40 mouse cellular contexts compared by ENCODE assay signal in the genomic region with DNA sequence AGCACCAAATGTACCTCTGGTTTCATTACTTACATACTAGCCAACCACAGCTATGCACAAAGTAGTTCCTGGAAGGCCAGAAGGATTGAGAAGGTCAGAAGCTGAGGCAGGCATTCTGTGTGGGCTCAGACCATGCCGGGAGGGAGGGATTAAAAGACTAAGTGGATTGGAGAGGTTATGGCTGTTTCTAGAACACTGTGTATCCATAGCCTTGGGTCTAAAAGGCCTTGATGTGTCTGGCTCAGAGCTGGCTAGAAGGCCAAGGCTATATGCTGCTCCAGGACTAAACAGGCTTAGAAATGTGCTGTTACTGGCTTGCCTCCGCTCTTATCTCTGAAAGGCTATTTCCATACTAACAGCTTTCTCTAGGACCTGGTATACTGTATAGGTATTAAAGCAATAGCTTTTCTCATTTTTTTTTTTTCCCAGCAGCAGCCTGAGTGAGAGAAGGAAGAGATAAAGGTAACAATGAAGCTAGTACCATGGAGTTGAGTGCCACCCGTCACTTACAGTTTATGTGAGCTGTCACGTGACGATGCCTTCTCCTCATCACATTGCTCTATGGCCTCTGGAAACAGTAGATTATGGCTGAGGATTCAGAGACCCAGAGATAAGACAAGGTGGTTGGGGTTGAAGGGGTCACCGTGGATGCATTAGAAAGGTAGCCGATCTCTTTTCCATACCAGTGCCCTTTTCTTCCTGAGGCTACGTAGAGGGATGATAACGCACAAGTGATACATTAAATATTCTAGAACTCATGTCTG. TPM values are rescaled to one million over a fixed set of nuclear protein-coding genes. Genes with fewer than 3 reads are reported as not detected.
DNase-seq lines count a peak whose midpoint lies in the region; ATAC-seq lines count a peak whose summit lies in the region.
"Had no signal": no experiment of that assay in that cellular context is flagged by ENCODE, and none has a peak within 500 bp of the region (broad histone marks: within the 10 kb centered on the region; RNA-seq: fewer than 3 reads in every experiment).

No protein-coding gene starts in this region.

- no peak overlapping the region for H3K4me3 ChIP-seq in midbrain, embryonic 15.5 days
- H3K4me3 ChIP-seq: gastrocnemius, adult 2 months; hindbrain, embryonic 15.5 days; layer of hippocampus, adult 2 months; liver, embryonic 15.5 days; neural tube, embryonic 15.5 days had no signal

- H3K27me3 ChIP-seq in midbrain, embryonic 15.5 days (replicated peaks), result no peaks in the 10 kb centered on the region
- H3K27me3 ChIP-seq: CH12.LX; hindbrain, embryonic 15.5 days; liver, embryonic 15.5 days; neural tube, embryonic 15.5 days had no signal

- ATAC-seq in inflammation-experienced regulatory T-cells, adult 6 months, result no peak
- no peak for ATAC-seq in midbrain, embryonic 15.5 days (replicated peaks)
- ATAC-seq: forebrain, embryonic 14.5 days had no signal

- 86% methylated on average over 9 of the region's 9 CpGs for WGBS in midbrain, embryonic 15.5 days

- peak; percentile 6 for DNase-seq in ovary, postnatal 36 days (ENCODE audit: low spot score)
- DNase-seq in ovary, postnatal 14 days (ENCODE audit: low spot score), result no peak
- DNase-seq in NIH3T3 (ENCODE audit: low read depth), result peak; percentile 64
- DNase-seq in adrenal gland, postnatal 14 days, result peak; percentile 47
- DNase-seq in layer of hippocampus, postnatal 25 days (ENCODE audit: extremely low spot score in 1 of 2, low spot score in 1 of 2), result no peak
- DNase-seq: cerebellum, adult 11 months; cerebellum, adult 9-10 months; cerebellum, postnatal 36 days; gastrocnemius, adult 2 months; gastrocnemius, postnatal 36 days; heart, adult 18-20 months; kidney, adult 18-20 months; kidney, postnatal 36 days; left cerebral cortex, postnatal 4 days; liver; lung, embryonic 14.5 days; lung, postnatal 14 days; midbrain, embryonic 14.5 days; thymus, postnatal 25 days had no signal

- no peak overlapping the region for H3K4me2 ChIP-seq in midbrain, embryonic 15.5 days
- H3K4me2 ChIP-seq: heart, embryonic 11.5 days; hindbrain, embryonic 15.5 days; liver, embryonic 15.5 days; lung, embryonic 14.5 days; neural tube, embryonic 15.5 days had no signal

- no peaks in the 10 kb centered on the region for H3K36me3 ChIP-seq in midbrain, embryonic 15.5 days (replicated peaks)
- H3K36me3 ChIP-seq: hindbrain, embryonic 15.5 days; liver, embryonic 15.5 days; neural tube, embryonic 15.5 days had no signal

- H3K4me1 ChIP-seq in midbrain, embryonic 15.5 days, result no peaks in the 10 kb centered on the region
- H3K4me1 ChIP-seq: hindbrain, embryonic 15.5 days; liver, embryonic 15.5 days; neural tube, embryonic 15.5 days had no signal

- no peaks in the 10 kb centered on the region for H3K9me3 ChIP-seq in midbrain, embryonic 15.5 days
- H3K9me3 ChIP-seq: hindbrain, embryonic 15.5 days; liver, embryonic 15.5 days; neural tube, embryonic 15.5 days had no signal

- no peak overlapping the region for H3K9ac ChIP-seq in midbrain, embryonic 15.5 days
- H3K9ac ChIP-seq: hindbrain, embryonic 15.5 days; liver, embryonic 15.5 days; lung, embryonic 14.5 days; neural tube, embryonic 15.5 days had no signal

- no peak overlapping the region for H3K27ac ChIP-seq in midbrain, embryonic 15.5 days
- H3K27ac ChIP-seq: gastrocnemius, adult 2 months; hindbrain, embryonic 15.5 days; layer of hippocampus, adult 2 months; liver, embryonic 15.5 days; neural tube, embryonic 15.5 days had no signal

RNA-seq across cellular contexts. Expression of gene Fshb, which starts 59.4 kb away (rescaled TPM):
- total RNA-seq in adrenal gland, postnatal 14 days (2021), result not detected in 2 replicates
- polyA plus RNA-seq in inflammation-experienced regulatory T-cells, adult 6 months (2017; shearing (Covaris generic)), result not detected
- not detected for total RNA-seq in layer of hippocampus, postnatal 25 days (2021)
- not detected in 2 replicates for polyA plus RNA-seq in midbrain, embryonic 15.5 days (2015; fragmentation: Nextera tagmentation; extraction: Ambion mirVana)
- total RNA-seq: adrenal gland, postnatal 4 days; CH12.LX; ES-E14; gastrocnemius, adult 2 months; gastrocnemius, postnatal 36 days; heart, adult 18-20 months; hematopoietic stem cell, adult 5-6 weeks; layer of hippocampus, adult 2 months; layer of hippocampus, postnatal 14 days; left cerebral cortex, postnatal 4 days had no signal
- polyA plus RNA-seq: C2C12; embryonic facial prominence, embryonic 11.5 days; forebrain, embryonic 14.5 days; frontal cortex, adult 2 months; heart, embryonic 11.5 days; heart, postnatal 0 days; hindbrain, embryonic 15.5 days; intestine, embryonic 14.5 days; kidney, embryonic 16.5 days; liver, embryonic 15.5 days; lung, embryonic 14.5 days; midbrain, embryonic 14.5 days; neural tube, embryonic 15.5 days; stomach, embryonic 14.5 days; testis, adult 2 months had no signal

Comparison
In these comparisons a context has a peak if more than half of its experiments do, and no peak if none do; other contexts are left out.
1. DNase-seq: peak in ovary, postnatal 36 days (single experiment), NIH3T3 (single experiment) and adrenal gland, postnatal 14 days (single experiment); none in ovary, postnatal 14 days (single experiment) and layer of hippocampus, postnatal 25 days (0 of 2).